Mouse (Mus musculus) limb, embryonic 11.5 days (tissue): ENCODE data around the gene Sema4a. TPM values are rescaled to one million over a fixed set of nuclear protein-coding genes. Genes with fewer than 3 reads are reported as not detected.
A peak's percentile ranks its signal among the peaks of the same experiment; 100 is the strongest.

ENCODE experiments used
- ATAC-seq: fragments of 200-750 bp; cut with Nextera tagmentation; 2 replicates; pipeline ENCODE4 v1.8.0; 2017; ENCODE audit warnings: low read depth; ENCODE audit not compliant: insufficient number of reproducible peaks, low FRiP score, low TSS enrichment
- DNase-seq: peaks from one replicate; pipeline ENCODE4 v3.0.0-alpha.2; 2015; ENCODE audit warnings: low spot score
- H3K27ac ChIP-seq: fragments of 300-500 bp; sonication (generic); replicated peaks from 2 replicates; pipeline ENCODE4 v1.5.1; 2014; ENCODE audit warnings: low read depth, mild to moderate bottlenecking, low read length
- H3K27me3 ChIP-seq: fragments of 300-500 bp; sonication (generic); 2 replicates; pipeline ENCODE4 v1.6.1; 2014; ENCODE audit warnings: mild to moderate bottlenecking, low read length, mixed read lengths; ENCODE audit not compliant: control insufficient read depth, insufficient read depth
- H3K36me3 ChIP-seq: fragments of 300-500 bp; sonication (generic); 2 replicates; pipeline ENCODE4 v1.6.1; 2014; ENCODE audit warnings: mild to moderate bottlenecking, low read length, moderate library complexity, mixed read lengths; ENCODE audit not compliant: control insufficient read depth, insufficient read depth
- H3K4me1 ChIP-seq: fragments of 300-500 bp; sonication (generic); 2 replicates; pipeline ENCODE4 v1.6.1; 2014; ENCODE audit warnings: low read length, mixed read lengths; ENCODE audit not compliant: control insufficient read depth, insufficient read depth
- H3K4me2 ChIP-seq: fragments of 300-500 bp; sonication (generic); 2 replicates; pipeline ENCODE4 v1.6.1; 2014; ENCODE audit warnings: low read depth, mild to moderate bottlenecking, moderate library complexity; ENCODE audit not compliant: severe bottlenecking
- H3K4me3 ChIP-seq: fragments of 300-500 bp; sonication (generic); 2 replicates; pipeline ENCODE4 v1.5.1; 2014; ENCODE audit warnings: low read depth, low read length
- H3K9ac ChIP-seq: fragments of 300-500 bp; sonication (generic); 2 replicates; pipeline ENCODE4 v1.6.1; 2014; ENCODE audit warnings: mild to moderate bottlenecking, low read length
- H3K9me3 ChIP-seq: fragments of 300-500 bp; sonication (generic); 2 replicates; pipeline ENCODE4 v1.6.1; 2016; ENCODE audit warnings: low read length; ENCODE audit not compliant: control insufficient read depth
- WGBS: fragments of 180-500 bp; shearing (Covaris S2); extraction: QIAGEN DNeasy Blood & Tissue Kit; methylation state at CpG from one replicate; pipeline ENCODE4 v1.1.7; 2014; 5-methylcytosine and 5-hydroxymethylcytosine counted together
- polyA plus RNA-seq: library from polyadenylated mRNA; unstranded; fragments of >200 nt; fragmentation: Nextera tagmentation; extraction: Ambion mirVana; gene quantifications from 2 replicates; pipeline ENCODE4 v1.2.1, GENCODE M21; 2014

Gene Sema4a
- polyA plus RNA-seq, 1 experiment from 2014 or later = 5.4 TPM

- H3K9ac ChIP-seq = peak overlapping the region; percentile 67
- WGBS = 5% methylated on average over 21 of the region's 21 CpGs
- peak overlapping the region; percentile 30 for H3K4me3 ChIP-seq
- no peaks in the 10 kb centered on the region for H3K27me3 ChIP-seq
- no peak overlapping the region for H3K27ac ChIP-seq
- peaks cover 7% of the 10 kb centered on the region; the same call in 1 of the 2 replicates for H3K4me1 ChIP-seq
- DNase-seq = peak; percentile 79
- no peaks in the 10 kb centered on the region for H3K9me3 ChIP-seq
- peak; percentile 80; the same call in 1 of the 2 replicates for ATAC-seq
- peak overlapping the region; percentile 53 for H3K4me2 ChIP-seq
- no peaks in the 10 kb centered on the region for H3K36me3 ChIP-seq
Measured at GRCm38 (mm10) chr3:88449395-88450023, 11.5 kb downstream of the Sema4a start.

GRCm38 (mm10) chr3:88448443-88448842, 12.5 kb downstream of the Sema4a start:
- 90% methylated on average over 8 of the region's 8 CpGs for WGBS
- H3K4me1 ChIP-seq = peaks cover 7% of the 10 kb centered on the region; the same call in 1 of the 2 replicates

GRCm38 (mm10) chr3:88447676-88448183, 13.3 kb downstream of the Sema4a start:
- Histone ChIP-seq H3K27me3 (no peaks in the 10 kb centered on the region), H3K9ac (no peak overlapping the region), H3K4me1 (peaks cover 7% of the 10 kb centered on the region; the same call in 1 of the 2 replicates), H3K9me3 (no peaks in the 10 kb centered on the region), H3K36me3 (no peaks in the 10 kb centered on the region), H3K27ac (no peak overlapping the region), H3K4me2 (no peak overlapping the region), H3K4me3 (no peak overlapping the region)
- WGBS = 51% methylated on average over 8 of the region's 8 CpGs
- DNase-seq (no peak), ATAC-seq (no peak)

More at GRCm38 (mm10) chr3:88448443-88448842, 12.5 kb downstream of the Sema4a start:
- Histone ChIP-seq H3K4me2 (no peak overlapping the region), H3K36me3 (no peaks in the 10 kb centered on the region), H3K4me3 (no peak overlapping the region), H3K27ac (no peak overlapping the region), H3K27me3 (no peaks in the 10 kb centered on the region), H3K9me3 (no peaks in the 10 kb centered on the region), H3K9ac (no peak overlapping the region)
- ATAC-seq (no peak), DNase-seq (no peak)

- H3K4me1 ChIP-seq = peaks cover 7% of the 10 kb centered on the region; the same call in 1 of the 2 replicates
- no peaks in the 10 kb centered on the region for H3K27me3 ChIP-seq
- H3K36me3 ChIP-seq = no peaks in the 10 kb centered on the region
- H3K4me3 ChIP-seq = no peak overlapping the region
- ATAC-seq = no peak
- H3K27ac ChIP-seq = no peak overlapping the region
- H3K4me2 ChIP-seq = no peak overlapping the region
- 81% methylated on average over 8 of the region's 8 CpGs for WGBS
- no peaks in the 10 kb centered on the region for H3K9me3 ChIP-seq
- no peak for DNase-seq
- no peak overlapping the region for H3K9ac ChIP-seq
Measured at GRCm38 (mm10) chr3:88446471-88447123, 14.4 kb downstream of the Sema4a start.

- no peaks in the 10 kb centered on the region for H3K9me3 ChIP-seq
- no peak for ATAC-seq
- peaks cover 11% of the 10 kb centered on the region; the same call in 1 of the 2 replicates for H3K4me1 ChIP-seq
- no peaks in the 10 kb centered on the region for H3K27me3 ChIP-seq
- H3K4me3 ChIP-seq = no peak overlapping the region
- no peak for DNase-seq
- no peak overlapping the region for H3K27ac ChIP-seq
- no peaks in the 10 kb centered on the region for H3K36me3 ChIP-seq
- H3K4me2 ChIP-seq = no peak overlapping the region
- WGBS = 69% methylated on average over 7 of the region's 7 CpGs
- H3K9ac ChIP-seq = no peak overlapping the region
Measured at GRCm38 (mm10) chr3:88442888-88443287, 18.1 kb downstream of the Sema4a start.

- Histone ChIP-seq H3K4me3 (no peak overlapping the region), H3K9me3 (no peaks in the 10 kb centered on the region), H3K4me1 (peaks cover 14% of the 10 kb centered on the region; the same call in 1 of the 2 replicates), H3K27me3 (no peaks in the 10 kb centered on the region), H3K27ac (no peak overlapping the region), H3K4me2 (no peak overlapping the region), H3K36me3 (no peaks in the 10 kb centered on the region), H3K9ac (no peak overlapping the region)
- 82% methylated on average over 12 of the region's 12 CpGs for WGBS
- DNase-seq (no peak), ATAC-seq (no peak)
Measured at GRCm38 (mm10) chr3:88442488-88442887, 18.5 kb downstream of the Sema4a start.

- H3K27me3 ChIP-seq = no peaks in the 10 kb centered on the region
- no peak for ATAC-seq
- peak overlapping the region; percentile 26 for H3K4me2 ChIP-seq
- WGBS = 20% methylated on average over 27 of the region's 27 CpGs
- 0 out of 2 replicates have a peak overlapping the region, but pooled peaks have one; percentile 1 for H3K4me3 ChIP-seq
- no peak overlapping the region for H3K27ac ChIP-seq
- no peak overlapping the region for H3K9ac ChIP-seq
- H3K36me3 ChIP-seq = no peaks in the 10 kb centered on the region
- H3K9me3 ChIP-seq = no peaks in the 10 kb centered on the region
- DNase-seq = peak; percentile 45
- peaks cover 22% of the 10 kb centered on the region; the same call in 1 of the 2 replicates for H3K4me1 ChIP-seq
Measured at GRCm38 (mm10) chr3:88440500-88441381, 20.2 kb downstream of the Sema4a start.

- WGBS = 63% methylated on average over 4 of the region's 4 CpGs
- no peak overlapping the region for H3K9ac ChIP-seq
- H3K9me3 ChIP-seq = no peaks in the 10 kb centered on the region
- no peak overlapping the region for H3K27ac ChIP-seq
- peaks cover 22% of the 10 kb centered on the region; the same call in 1 of the 2 replicates for H3K4me1 ChIP-seq
- no peaks in the 10 kb centered on the region for H3K27me3 ChIP-seq
- no peak overlapping the region for H3K4me2 ChIP-seq
- ATAC-seq (no peak), DNase-seq (no peak)
- no peak overlapping the region for H3K4me3 ChIP-seq
- H3K36me3 ChIP-seq = no peaks in the 10 kb centered on the region
Measured at GRCm38 (mm10) chr3:88439582-88439981, 21.4 kb downstream of the Sema4a start.
